Mouse (Mus musculus) inflammation-experienced regulatory T-cells, adult 16 weeks (primary cell): Measurements from ENCODE around the gene Trp53bp1. TPM values are rescaled to one million over a fixed set of nuclear protein-coding genes. Genes with fewer than 3 reads are reported as not detected.

Experiments used
- polyA plus RNA-seq: library from polyadenylated mRNA; unstranded; fragments of 100-300 nt; shearing (Covaris generic); gene quantifications from one replicate; pipeline ENCODE4 v1.2.1, GENCODE M21; 2017

Gene Trp53bp1
- 82.8 TPM for polyA plus RNA-seq

DNA sequence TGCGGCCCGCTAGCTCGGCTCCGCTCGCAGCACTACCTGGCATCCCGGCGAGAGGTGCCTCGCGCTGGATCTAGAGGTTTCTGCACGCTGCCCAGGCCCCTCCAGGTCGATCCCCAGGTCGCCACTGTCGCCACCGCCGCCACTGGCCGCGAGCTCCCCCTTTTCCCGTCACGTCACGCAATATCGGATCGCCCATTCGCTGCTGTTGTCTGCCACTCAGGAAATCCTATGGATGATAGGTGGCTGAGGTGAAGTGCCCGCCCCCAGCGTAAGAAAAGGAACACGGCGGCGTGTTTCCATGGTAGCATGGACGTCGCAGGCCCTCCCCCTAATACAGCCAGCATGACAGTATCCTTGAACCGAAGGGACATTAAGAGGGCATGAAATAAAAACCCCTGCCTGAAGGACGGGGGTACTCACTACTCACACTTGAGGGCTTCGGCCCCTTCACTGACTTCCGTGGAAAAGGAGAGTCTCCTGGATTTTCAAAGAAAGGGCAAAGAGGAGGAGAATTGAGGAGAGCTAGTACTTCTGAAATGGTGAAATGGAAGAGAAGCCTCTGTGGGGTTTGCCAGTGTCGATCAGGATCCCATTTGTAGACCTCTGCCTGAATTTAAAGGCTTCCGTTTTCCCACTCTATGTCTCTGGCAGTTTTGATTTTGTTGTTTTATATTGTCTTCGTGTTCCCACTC is at the start of gene Trp53bp1:
Trp53bp1 (minus strand) TSS at position 172 of the 692 bp plus-strand sequence.

DNA sequence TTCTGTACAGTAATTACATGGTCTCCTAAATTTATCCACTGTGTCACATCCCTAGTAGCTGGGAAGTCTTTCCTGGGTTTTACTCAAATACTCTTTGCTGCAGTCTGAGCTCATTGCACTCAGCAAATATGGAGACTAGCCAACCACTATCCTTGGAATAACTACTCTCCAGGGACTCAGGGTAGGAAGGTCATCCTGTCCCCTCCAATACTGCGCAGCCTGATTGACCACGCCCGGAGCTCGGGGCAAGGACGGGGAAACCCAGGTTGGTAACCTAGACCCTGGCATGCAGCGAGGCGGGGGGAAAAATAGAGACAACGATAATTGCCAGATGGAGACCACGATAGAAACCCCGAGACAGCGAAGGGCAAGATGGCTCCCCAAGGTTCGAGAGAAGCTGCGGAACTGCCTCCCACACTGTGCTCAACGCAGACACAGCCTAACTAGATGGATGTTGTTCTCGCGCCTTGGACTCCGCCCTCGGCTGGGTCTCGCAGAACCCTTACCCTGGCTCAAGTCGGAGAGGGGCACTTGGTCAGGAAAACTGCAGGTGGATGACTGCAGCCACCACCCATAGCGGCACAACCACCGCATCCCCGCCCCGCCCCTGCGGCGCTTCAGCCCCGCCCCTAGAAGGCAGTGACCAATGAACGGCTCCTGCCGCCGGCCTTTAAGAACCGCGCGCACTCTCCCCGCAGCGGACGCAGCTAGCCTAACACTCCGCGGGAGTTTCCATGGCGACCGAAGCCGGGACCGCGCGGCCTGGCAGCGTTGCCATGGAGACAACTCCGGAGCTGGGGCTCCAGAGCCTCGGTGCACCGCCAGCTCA is 17.9 kb upstream of the Trp53bp1 start, which contains the start of gene Map1a:
Map1a (plus strand) TSS at position 700 of the 829 bp plus-strand sequence.

DNA sequence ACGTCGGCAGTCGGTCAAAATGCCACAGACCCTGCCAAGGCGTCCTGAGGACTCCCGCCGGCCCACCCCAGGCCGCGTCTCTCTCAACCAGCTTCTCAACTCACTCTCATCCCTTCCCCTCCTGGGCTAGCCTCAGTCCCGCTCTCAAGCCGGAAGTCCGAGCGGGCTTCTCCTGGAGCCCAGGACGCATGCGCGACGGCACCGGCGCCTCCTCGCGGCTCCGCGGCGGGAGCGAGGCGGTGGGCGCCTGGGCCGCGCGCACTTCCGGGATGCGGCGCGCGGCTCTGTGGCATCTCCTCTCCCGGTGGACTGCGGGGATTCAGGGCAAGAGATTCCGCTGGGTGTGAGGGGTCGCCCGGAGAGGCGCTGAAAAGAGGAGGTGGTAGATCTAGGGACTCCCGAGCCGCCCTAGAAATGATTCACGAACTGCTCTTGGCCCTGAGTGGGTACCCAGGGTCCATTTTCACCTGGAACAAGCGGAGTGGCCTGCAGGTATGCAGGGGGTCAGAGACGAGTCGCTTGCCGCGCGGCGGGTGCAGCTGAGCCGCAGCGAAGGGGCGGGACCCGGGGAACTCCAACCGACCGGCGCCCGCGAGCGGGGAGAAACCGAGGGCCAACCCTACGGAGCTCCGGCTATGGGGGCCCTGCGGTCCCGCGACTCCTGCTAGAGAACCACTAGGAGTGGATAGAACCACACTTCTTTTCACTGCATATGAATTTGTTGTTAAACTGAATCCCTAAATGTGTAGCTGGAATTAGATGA is 100.0 kb downstream of the Trp53bp1 start, which contains the start of gene Zscan29:
Zscan29 (minus strand) TSS at position 146 of the 763 bp plus-strand sequence.

DNA sequence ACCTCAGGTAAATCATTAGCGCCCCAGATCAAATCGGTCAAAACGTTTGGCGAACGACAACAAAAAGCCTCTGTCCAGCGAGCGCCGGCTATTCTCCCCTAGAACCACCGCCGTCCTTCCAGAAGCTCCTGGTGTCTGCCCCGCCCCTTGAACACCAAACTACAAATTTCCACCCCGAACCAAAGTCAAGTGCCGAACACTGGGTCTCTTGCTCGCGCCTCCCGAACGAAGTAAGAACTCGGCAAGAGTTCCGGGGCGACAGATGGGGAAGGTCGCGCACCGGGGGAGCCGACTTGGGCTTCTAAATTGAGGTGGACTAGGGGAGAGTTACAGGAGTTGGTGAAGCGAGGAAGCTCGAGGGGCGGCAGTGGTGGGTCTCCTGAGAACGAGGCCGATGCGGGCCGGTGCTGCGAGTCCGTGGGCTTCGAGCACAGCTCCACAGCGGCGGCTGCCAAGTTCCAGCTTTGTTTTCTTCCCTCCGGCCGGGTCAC is 100.7 kb downstream of the Trp53bp1 start, which contains the start of gene Tubgcp4:
Tubgcp4 (plus strand) TSS at position 174 of the 491 bp plus-strand sequence.

Other genes with a start within 250 kb of the Trp53bp1 start
- 0.41 TPM for gene Epb42, start 234.3 kb downstream of the Trp53bp1 start, polyA plus RNA-seq
- not detected for gene Tgm5, start 185.6 kb downstream of the Trp53bp1 start, polyA plus RNA-seq
- not detected for gene Tgm7, start 161.6 kb downstream of the Trp53bp1 start, polyA plus RNA-seq
- 20.7 TPM for gene Adal, start 131.0 kb downstream of the Trp53bp1 start, polyA plus RNA-seq
- 15.6 TPM for gene Lcmt2, start 130.8 kb downstream of the Trp53bp1 start, polyA plus RNA-seq
- gene Tubgcp4, start 100.8 kb downstream of the Trp53bp1 start, polyA plus RNA-seq = 117 TPM
- gene Zscan29, start 100.3 kb downstream of the Trp53bp1 start, polyA plus RNA-seq = 64.1 TPM
- gene Map1a, start 18.2 kb upstream of the Trp53bp1 start, polyA plus RNA-seq = 0.05 TPM
- 17.5 TPM for gene Ppip5k1, start 84.0 kb upstream of the Trp53bp1 start, polyA plus RNA-seq
- not detected for gene Ckmt1, start 86.3 kb upstream of the Trp53bp1 start, polyA plus RNA-seq
- gene Strc, start 115.8 kb upstream of the Trp53bp1 start, polyA plus RNA-seq = 0.11 TPM
- 689 TPM for gene Pdia3, start 142.4 kb upstream of the Trp53bp1 start, polyA plus RNA-seq
- 1.8 TPM for gene Catsper2, start 142.4 kb upstream of the Trp53bp1 start, polyA plus RNA-seq
- gene Ell3, start 172.9 kb upstream of the Trp53bp1 start, polyA plus RNA-seq = 0.74 TPM
- gene Serf2, start 177.8 kb upstream of the Trp53bp1 start, polyA plus RNA-seq = 500 TPM
- 154 TPM for gene Hypk, start 181.9 kb upstream of the Trp53bp1 start, polyA plus RNA-seq
- gene Serinc4, start 185.4 kb upstream of the Trp53bp1 start, polyA plus RNA-seq = 0.15 TPM
- gene Mfap1b, start 202.7 kb upstream of the Trp53bp1 start, polyA plus RNA-seq = 121 TPM
- 42.8 TPM for gene Mfap1a, start 235.3 kb upstream of the Trp53bp1 start, polyA plus RNA-seq
- 7.5 TPM for gene Wdr76, start 235.3 kb upstream of the Trp53bp1 start, polyA plus RNA-seq